Mouse (Mus musculus) kidney, postnatal 0 days (tissue): ENCODE data around the gene Tmem38b. TPM values are rescaled to one million over a fixed set of nuclear protein-coding genes. Genes with fewer than 3 reads are reported as not detected.

Experiments used
- ATAC-seq: fragments of 200-750 bp; cut with Nextera tagmentation; replicated peaks from 2 replicates; pipeline ENCODE4 v1.8.0; 2017; ENCODE audit warnings: low read depth, moderate number of reproducible peaks, moderate TSS enrichment, moderate library complexity; ENCODE audit not compliant: low FRiP score
- DNase-seq: peaks from one replicate; pipeline ENCODE4 v3.0.0-alpha.2; 2016; ENCODE audit warnings: low spot score
- H3K27ac ChIP-seq: fragments of 300-500 bp; sonication (generic); 2 replicates; pipeline ENCODE4 v1.5.1; 2014; ENCODE audit warnings: mild to moderate bottlenecking
- H3K27me3 ChIP-seq: fragments of 300-500 bp; sonication (generic); 2 replicates; pipeline ENCODE4 v1.6.1; 2014; ENCODE audit warnings: low read length, mixed read lengths; ENCODE audit not compliant: insufficient read depth
- H3K36me3 ChIP-seq: fragments of 300-500 bp; sonication (generic); 2 replicates; pipeline ENCODE4 v1.6.1; 2014; ENCODE audit warnings: low read length, mixed read lengths; ENCODE audit not compliant: insufficient read depth
- H3K4me1 ChIP-seq: fragments of 300-500 bp; sonication (generic); replicated peaks from 2 replicates; pipeline ENCODE4 v1.6.1; 2014; ENCODE audit warnings: antibody characterized with exemption, low read length, mixed read lengths; ENCODE audit not compliant: insufficient read depth
- H3K4me2 ChIP-seq: fragments of 300-500 bp; sonication (generic); 2 replicates; pipeline ENCODE4 v1.6.1; 2014; ENCODE audit warnings: mild to moderate bottlenecking, low read length, moderate library complexity, mixed read lengths
- H3K4me3 ChIP-seq: fragments of 300-500 bp; sonication (generic); replicated peaks from 2 replicates; pipeline ENCODE4 v1.5.1; 2014; ENCODE audit warnings: low read depth, low read length
- H3K9ac ChIP-seq: fragments of 300-500 bp; sonication (generic); 2 replicates; pipeline ENCODE4 v1.6.1; 2014; ENCODE audit warnings: low read depth, low read length
- H3K9me3 ChIP-seq: fragments of 300-500 bp; sonication (generic); replicated peaks from 2 replicates; pipeline ENCODE4 v1.6.1; 2016; ENCODE audit warnings: low read length, inconsistent platforms, mixed read lengths
- CTCF ChIP-seq: IDR thresholded peaks from 2 replicates; pipeline ENCODE4 v1.5.1; 2016; ENCODE audit warnings: antibody characterized with exemption, low read depth, mild to moderate bottlenecking, moderate library complexity
- WGBS: fragments of 180-500 bp; shearing (Covaris S2); extraction: QIAGEN DNeasy Blood & Tissue Kit; methylation state at CpG from one replicate; pipeline ENCODE4 v1.1.7; 2014; 5-methylcytosine and 5-hydroxymethylcytosine counted together
- polyA plus RNA-seq: library from polyadenylated mRNA; unstranded; fragments of >200 nt; fragmentation: Nextera tagmentation; extraction: Ambion mirVana; gene quantifications from 2 replicates; pipeline ENCODE4 v1.2.1, GENCODE M21; 2015

Tmem38b gene
- polyA plus RNA-seq, 1 experiment from 2014 or later = 10.6 TPM

DNA sequence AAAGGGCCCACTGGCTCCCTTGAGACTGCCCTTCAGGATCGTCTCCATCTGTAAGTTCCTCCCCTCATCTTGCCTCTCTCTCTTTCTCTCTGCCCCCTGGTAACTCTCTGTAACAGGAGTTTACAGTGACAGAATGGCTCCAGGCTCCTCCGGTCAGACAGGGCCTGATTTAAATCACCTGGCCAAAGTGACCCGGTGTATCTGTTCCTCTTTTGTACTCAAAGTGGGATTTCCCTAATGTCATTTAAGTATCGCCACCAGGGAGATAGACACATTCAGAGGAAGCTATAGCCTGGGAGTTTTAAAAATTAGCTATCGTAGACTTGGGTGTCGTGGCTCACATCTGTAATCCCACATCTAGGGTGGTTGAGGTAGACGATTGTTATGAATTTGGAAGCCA is 78.5 kb downstream of the Tmem38b start:
- no peak overlapping the region for H3K9ac ChIP-seq
- TF ChIP-seq CTCF = no peak
- H3K27ac ChIP-seq = no peak overlapping the region
- no peak overlapping the region for H3K4me2 ChIP-seq
- H3K36me3 ChIP-seq = no peaks in the 10 kb centered on the region
- no peaks in the 10 kb centered on the region for H3K9me3 ChIP-seq
- H3K4me1 ChIP-seq = no peaks in the 10 kb centered on the region
- H3K4me3 ChIP-seq = no peak overlapping the region
- WGBS = 73% methylated on average over 7 of the region's 7 CpGs
- no peak for ATAC-seq
- no peaks in the 10 kb centered on the region for H3K27me3 ChIP-seq
- DNase-seq = no peak

DNA sequence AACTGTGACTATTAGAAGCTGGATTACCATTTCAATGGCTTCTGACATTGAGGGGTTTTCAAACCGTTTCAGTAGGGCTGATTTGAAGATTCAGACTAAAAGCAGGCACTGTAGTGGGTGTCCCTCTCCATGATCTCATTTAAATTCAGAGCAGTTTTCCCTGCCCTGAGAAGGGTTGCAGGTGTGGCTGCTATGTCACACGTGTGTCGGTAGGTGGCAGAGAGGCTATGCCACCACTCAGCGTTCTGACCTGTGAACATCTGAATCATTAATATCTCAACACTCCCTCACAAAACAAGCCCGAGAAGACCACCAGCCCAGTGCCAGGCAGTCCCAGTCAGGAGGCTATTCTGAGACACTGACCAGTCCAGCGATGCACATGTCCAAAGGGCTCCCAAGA is 79.7 kb downstream of the Tmem38b start:
- DNase-seq (no peak), ATAC-seq (no peak)
- peak; percentile 54 for TF ChIP-seq CTCF
- Histone ChIP-seq H3K27ac (no peak overlapping the region), H3K36me3 (no peaks in the 10 kb centered on the region), H3K27me3 (no peaks in the 10 kb centered on the region), H3K4me3 (no peak overlapping the region), H3K4me2 (no peak overlapping the region), H3K9ac (no peak overlapping the region), H3K4me1 (no peaks in the 10 kb centered on the region), H3K9me3 (no peaks in the 10 kb centered on the region)
- WGBS = 43% methylated on average over 6 of the region's 6 CpGs

DNA sequence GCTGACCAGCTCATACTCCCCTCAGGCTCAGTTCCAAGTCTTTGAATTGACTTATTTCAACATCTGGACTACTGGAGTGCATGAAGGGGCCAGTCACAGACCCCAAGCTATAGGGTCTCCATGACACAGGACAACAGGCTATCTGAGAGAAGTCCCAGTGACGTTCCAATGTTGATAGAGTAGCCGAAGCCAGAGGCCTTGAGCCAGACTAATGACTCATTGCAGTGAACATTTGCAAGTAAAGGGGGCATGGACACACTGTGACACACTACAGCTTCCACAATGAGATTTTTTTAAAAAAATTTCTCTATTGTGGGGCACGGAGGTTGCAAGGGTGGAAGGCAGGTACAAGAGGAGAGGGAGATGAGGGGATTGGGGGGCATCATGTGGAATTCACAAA is 81.2 kb downstream of the Tmem38b start:
- Histone ChIP-seq H3K4me2 (no peak overlapping the region), H3K4me1 (no peaks in the 10 kb centered on the region), H3K9ac (no peak overlapping the region), H3K4me3 (no peak overlapping the region), H3K9me3 (no peaks in the 10 kb centered on the region), H3K27ac (no peak overlapping the region), H3K27me3 (no peaks in the 10 kb centered on the region), H3K36me3 (no peaks in the 10 kb centered on the region)
- WGBS = 84% methylated on average over 3 of the region's 3 CpGs
- ATAC-seq (no peak), DNase-seq (no peak)
- no peak for TF ChIP-seq CTCF

Other genes with a start within 250 kb of the Tmem38b start
- gene Fsd1l, start 194.6 kb upstream of the Tmem38b start, polyA plus RNA-seq = 5.0 and 6.2 TPM in 2 replicates
- gene Fktn, start 112.0 kb upstream of the Tmem38b start, polyA plus RNA-seq = 13.6 and 16.3 TPM in 2 replicates
- gene Tal2, start 46.3 kb upstream of the Tmem38b start, polyA plus RNA-seq = 0.22 and 0.30 TPM in 2 replicates